Mouse (Mus musculus) frontal cortex, postnatal 14 days (tissue): ENCODE data around the gene E130308A19Rik.

ENCODE experiments used
- DNase-seq, 2 experiments: peaks; one replicate each; pipeline ENCODE4 v3.0.0; 2022; ENCODE audit warnings: low spot score in 2 of 2

Gene E130308A19Rik

GRCm38 (mm10) chr4:59625998-59626910 lies at the start of gene E130308A19Rik:
TSS of gene E130308A19Rik (plus strand) at chr4:59626211.
- peak; percentile 27 to 32 for DNase-seq

- peak in 1 of 2 experiments; percentile 7 for DNase-seq
Observed at GRCm38 (mm10) chr4:59580495-59581281, 45.3 kb upstream of the E130308A19Rik start.

DNA sequence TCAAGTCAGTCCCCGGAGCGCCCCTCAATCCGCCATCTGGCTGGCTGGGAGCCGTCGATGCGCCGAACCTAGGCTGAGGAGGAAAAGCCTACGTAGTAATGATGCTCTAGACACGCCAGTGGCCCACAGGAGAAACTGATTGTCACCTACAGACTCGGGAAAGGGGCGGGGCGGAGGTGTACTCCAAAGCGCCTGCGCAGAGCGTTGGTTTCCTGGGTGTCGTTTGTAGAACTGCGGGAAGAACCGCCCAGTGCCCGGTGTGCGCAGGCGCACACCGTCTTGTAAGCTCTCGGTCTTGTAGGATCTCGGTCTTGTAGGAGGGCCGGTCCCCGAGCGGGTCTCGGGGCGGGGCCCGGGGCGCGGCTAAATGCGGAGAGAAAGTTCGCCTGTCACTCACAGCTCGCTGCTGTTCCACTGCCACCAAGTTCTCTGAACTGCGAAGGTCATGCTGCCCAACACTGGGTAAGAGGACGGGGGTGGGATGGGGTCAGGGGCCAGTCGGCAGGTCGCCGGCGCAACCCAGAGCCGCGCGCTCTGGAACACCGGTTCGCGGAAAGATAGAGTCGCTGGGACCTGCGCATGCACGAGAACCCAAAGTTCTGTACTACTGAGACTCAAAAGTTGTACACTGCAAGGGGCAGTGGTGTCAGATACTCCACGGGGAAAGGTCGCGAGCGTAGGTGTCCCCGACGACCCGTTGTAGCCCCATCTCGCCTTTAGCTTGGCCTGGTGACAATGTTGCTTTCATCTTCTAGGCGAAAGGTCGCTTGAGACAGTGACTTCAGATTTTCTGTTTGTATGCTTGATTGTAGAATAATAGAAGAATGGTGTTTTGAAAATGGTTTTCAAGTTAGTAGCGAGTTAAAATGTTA lies 44.5 kb upstream of the E130308A19Rik start, which contains the start of gene Hsdl2:
Hsdl2 (plus strand) TSS at position 250 of the 872 bp plus-strand sequence.
- DNase-seq, result peak; percentile 97 to 98

DNA sequence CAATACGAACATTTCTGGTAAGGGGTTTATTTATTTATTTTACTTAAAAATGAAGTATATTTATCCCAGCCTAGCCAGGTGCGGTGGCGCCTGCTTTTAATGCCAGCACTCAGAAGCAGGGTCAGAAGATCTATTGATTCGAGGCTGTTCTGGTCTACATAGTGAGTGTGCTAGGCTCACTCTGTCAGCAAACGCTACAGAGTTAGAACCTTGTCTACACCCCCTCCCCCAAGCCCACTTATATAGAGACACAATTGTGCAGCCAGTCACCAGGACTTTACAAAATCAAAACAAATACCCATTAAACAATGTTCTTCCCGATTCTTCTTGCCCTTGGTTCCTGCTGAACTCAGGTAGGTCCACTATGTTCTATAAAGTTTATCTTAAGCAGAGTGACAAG lies 43.8 kb upstream of the E130308A19Rik start:
- DNase-seq, result no peak

- DNase-seq, result no peak
Observed at GRCm38 (mm10) chr4:59585097-59585496, 40.9 kb upstream of the E130308A19Rik start.

- no peak for DNase-seq
Observed at GRCm38 (mm10) chr4:59587215-59587871, 38.7 kb upstream of the E130308A19Rik start.

DNA sequence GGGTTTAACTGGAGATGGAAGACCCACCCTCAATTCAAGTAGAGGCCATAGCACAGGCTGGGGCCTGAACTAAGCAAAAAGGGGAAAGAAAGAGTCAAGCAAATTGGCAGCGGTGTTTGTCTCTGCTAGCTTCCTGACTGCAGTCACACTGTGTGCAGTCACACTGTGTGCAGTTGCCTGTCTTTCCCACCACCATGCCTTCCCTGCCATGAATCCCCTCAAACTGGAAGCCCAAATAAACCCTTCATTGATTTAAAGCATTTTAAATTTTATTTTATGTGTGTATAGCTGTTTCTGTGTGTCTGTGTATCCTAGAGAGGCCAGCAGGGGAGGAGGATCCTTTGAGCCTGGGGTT lies 38.2 kb upstream of the E130308A19Rik start:
- no peak for DNase-seq

GRCm38 (mm10) chr4:59594614-59595013 lies 31.4 kb upstream of the E130308A19Rik start:
- DNase-seq, result no peak

- DNase-seq, result no peak
Observed at GRCm38 (mm10) chr4:59596556-59596955, 29.5 kb upstream of the E130308A19Rik start.

GRCm38 (mm10) chr4:59602704-59603103 lies 23.3 kb upstream of the E130308A19Rik start:
- DNase-seq, result no peak

GRCm38 (mm10) chr4:59604892-59605291 lies 21.1 kb upstream of the E130308A19Rik start:
- DNase-seq, result no peak

DNA sequence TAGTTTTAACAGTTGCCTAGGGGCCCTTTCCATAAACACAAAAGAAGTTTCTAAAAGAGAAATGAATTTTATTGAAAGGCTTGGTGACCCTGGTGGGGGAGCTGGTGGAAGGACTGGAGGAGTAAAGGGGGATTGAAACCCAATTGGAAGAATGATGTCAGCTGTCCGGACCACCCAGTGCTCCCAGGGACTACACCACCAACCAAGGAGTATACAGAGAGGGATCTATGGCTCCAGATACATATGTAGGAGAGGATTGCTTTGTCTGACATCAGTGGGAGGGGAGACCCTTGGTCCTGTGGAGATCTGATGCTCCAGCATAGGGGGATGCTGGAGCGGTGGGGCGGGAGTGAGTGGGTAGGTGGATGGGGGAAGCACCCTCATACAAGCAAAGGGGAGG lies 20.5 kb upstream of the E130308A19Rik start:
- no peak for DNase-seq

DNA sequence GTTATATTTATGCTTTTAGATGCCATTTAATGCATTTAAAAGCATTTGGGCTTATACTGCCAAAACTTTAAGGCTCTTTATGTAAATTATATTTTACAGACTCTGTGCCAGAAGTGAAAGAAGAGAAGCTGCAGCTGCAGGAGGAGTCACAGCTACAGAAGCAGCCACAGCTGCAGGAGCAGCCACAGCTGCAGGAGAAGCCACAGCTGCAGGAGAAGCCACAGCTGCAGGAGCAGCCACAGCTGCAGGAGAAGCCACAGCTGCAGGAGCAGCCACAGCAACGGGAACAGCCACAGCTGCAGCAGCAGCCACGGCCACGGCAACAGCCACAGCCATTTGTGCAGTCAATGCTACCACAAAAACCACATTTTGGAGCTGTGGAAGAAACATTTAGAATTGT lies 15.6 kb upstream of the E130308A19Rik start:
- no peak for DNase-seq

GRCm38 (mm10) chr4:59614986-59615385 lies 11.0 kb upstream of the E130308A19Rik start:
- no peak for DNase-seq

DNA sequence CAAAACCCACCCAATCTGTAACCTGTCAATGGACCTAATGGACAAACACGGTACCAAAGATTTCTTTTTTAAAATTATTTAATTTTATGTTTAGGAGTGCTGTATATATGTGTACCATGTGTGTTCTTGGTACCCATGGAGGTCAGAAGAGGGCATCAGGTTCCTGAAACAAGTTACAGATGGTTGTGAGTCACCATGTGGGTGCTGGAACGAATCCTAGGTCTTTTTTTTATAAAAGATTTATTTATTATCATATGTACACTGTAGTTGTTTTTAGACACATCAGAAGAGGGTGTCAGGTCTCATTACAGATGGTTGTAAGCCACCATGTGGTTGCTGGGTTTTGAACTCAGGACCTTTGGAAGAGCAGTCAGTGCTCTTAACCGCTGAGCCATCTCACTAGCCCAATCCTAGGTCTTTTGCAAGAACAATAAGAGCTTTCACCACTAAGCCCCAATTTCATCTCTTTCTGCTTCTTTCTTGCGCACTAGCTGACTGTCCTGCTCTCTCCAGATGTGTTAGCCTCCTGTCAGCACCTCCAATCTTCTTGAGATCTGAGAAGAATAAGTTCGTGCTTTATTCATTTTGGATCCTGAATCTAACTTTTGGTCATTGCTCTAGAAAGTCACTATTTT lies 6.3 kb upstream of the E130308A19Rik start:
- DNase-seq, result no peak

- peak in 1 of 2 experiments; percentile 4 for DNase-seq
Observed at GRCm38 (mm10) chr4:59625676-59625997, 374 bp upstream of the E130308A19Rik start.

DNA sequence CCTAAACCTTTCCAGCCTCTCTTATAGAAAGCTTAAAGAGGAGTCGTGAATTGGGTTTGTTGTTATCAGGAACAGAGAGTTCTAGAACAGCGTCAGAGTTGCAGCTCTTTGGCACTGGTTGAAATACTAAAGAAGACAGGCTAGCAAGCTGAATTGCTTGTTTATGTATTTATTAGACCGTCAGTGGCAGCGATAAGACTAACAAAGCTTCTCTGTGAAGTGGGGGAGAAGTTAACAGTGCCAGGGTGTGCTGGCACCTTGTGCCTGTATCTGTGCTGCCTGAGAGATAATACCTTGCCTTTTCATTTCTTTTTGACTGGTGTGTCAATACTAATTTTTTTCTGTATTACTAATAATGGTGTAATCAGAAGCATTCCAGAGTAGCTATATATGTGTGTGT lies 2.2 kb downstream of the E130308A19Rik start:
- no peak for DNase-seq

GRCm38 (mm10) chr4:59629076-59629874 lies 3.3 kb downstream of the E130308A19Rik start:
- no peak for DNase-seq

DNA sequence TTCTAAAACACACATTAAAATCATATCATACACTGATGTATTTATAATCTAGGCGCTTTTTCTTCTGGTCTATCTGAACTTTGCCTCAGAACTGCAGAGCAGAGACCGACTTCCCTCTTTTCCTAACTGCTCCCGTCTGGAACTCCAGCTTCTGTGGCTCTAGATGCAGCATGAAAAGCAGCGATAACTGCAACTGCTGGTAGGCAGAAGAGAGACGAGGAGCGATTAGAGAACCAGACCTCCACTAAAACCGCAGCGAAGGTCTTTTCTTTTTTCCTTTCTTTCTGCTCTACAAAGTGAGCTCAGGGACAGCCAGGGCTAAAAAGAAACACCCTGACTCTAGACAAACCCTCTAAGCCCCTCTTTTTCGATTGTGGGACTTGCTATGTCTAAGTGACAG lies 4.1 kb downstream of the E130308A19Rik start:
- no peak for DNase-seq

DNA sequence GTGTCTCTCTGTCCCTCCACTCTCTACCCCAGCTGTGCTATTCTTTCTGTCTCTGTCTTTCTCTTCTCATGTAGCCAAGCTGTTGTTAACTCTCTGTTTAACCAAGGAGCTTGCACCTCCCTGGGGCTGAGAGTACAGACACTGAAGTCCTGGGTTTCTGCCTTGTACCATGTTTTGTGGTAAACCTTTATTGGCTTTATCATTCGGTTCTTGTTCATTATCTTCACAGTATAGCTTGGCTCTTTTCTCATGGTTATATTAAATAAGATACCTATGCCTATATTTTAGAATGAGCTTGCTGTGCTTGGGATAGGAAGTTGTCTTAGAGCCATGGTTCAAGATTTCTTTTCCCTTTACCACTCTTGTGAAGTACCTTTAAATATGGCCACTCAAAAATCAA lies 8.5 kb downstream of the E130308A19Rik start:
- DNase-seq, result no peak
